Mouse (Mus musculus) heart, embryonic 11.5 days (tissue): ENCODE measurements around the gene St7. TPM values are rescaled to one million over a fixed set of nuclear protein-coding genes. Genes with fewer than 3 reads are reported as not detected.

Experiments
- ATAC-seq: fragments of 200-750 bp; cut with Nextera tagmentation; replicated peaks from 2 replicates; pipeline ENCODE4 v1.8.0; 2017; ENCODE audit warnings: moderate library complexity; ENCODE audit not compliant: insufficient number of reproducible peaks, low FRiP score, low TSS enrichment
- H3K27ac ChIP-seq: fragments of 300-500 bp; sonication (generic); 2 replicates; pipeline ENCODE4 v1.5.1; 2014; ENCODE audit warnings: mild to moderate bottlenecking, low read depth, low read length
- H3K27me3 ChIP-seq: fragments of 300-500 bp; sonication (generic); 2 replicates; pipeline ENCODE4 v1.6.1; 2014; ENCODE audit warnings: mild to moderate bottlenecking, low read length, mixed read lengths; ENCODE audit not compliant: control insufficient read depth, insufficient read depth
- H3K36me3 ChIP-seq: fragments of 300-500 bp; sonication (generic); 2 replicates; pipeline ENCODE4 v1.6.1; 2014; ENCODE audit warnings: mild to moderate bottlenecking, low read length, moderate library complexity, mixed read lengths; ENCODE audit not compliant: control insufficient read depth, insufficient read depth
- H3K4me1 ChIP-seq: fragments of 300-500 bp; sonication (generic); 2 replicates; pipeline ENCODE4 v1.6.1; 2014; ENCODE audit warnings: low read length; ENCODE audit not compliant: control insufficient read depth, insufficient read depth
- H3K4me2 ChIP-seq: fragments of 300-500 bp; sonication (generic); 2 replicates; pipeline ENCODE4 v1.6.1; 2014; ENCODE audit warnings: mild to moderate bottlenecking, moderate library complexity
- H3K4me3 ChIP-seq: fragments of 300-500 bp; sonication (generic); 2 replicates; pipeline ENCODE4 v1.5.1; 2014; ENCODE audit warnings: low read depth, low read length
- H3K9ac ChIP-seq: fragments of 300-500 bp; sonication (generic); 2 replicates; pipeline ENCODE4 v1.6.1; 2014; ENCODE audit warnings: mild to moderate bottlenecking, low read depth, low read length, moderate library complexity
- H3K9me3 ChIP-seq: fragments of 300-500 bp; sonication (generic); replicated peaks from 2 replicates; pipeline ENCODE4 v1.6.1; 2016; ENCODE audit warnings: low read length; ENCODE audit not compliant: control insufficient read depth
- WGBS: fragments of 180-500 bp; shearing (Covaris S2); extraction: QIAGEN DNeasy Blood & Tissue Kit; methylation state at CpG from one replicate; pipeline ENCODE4 v1.1.7; 2014; ENCODE audit not compliant: insufficient replicate concordance; 5-methylcytosine and 5-hydroxymethylcytosine counted together
- polyA plus RNA-seq: library from polyadenylated mRNA; unstranded; fragments of >200 nt; fragmentation: Nextera tagmentation; extraction: Ambion mirVana; gene quantifications from 2 replicates; pipeline ENCODE4 v1.2.1, GENCODE M21; 2014

Gene St7
- polyA plus RNA-seq, 1 experiment from 2014 or later, result 26.9 TPM

DNA sequence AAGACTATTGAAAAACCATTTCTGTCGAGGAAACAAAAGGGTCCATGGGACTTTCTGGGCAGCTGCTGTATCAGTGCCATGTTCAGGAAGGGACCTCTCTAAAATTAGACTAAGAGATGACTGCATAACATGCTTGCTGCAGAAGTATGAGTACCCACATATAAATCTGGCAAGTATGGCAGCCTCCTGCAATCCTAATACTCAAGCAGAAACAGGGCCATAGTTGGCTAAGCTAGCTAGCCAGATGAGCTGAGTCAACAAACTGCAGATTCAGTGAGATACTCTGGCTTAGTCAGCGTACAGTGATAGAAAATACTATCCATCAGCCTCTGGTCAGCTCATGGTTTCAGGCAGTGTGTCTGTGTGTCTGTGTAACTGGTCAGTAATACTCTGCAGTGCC, 22.9 kb upstream of the St7 start:
- H3K27me3 ChIP-seq, result no peaks in the 10 kb centered on the region
- peaks cover 8% of the 10 kb centered on the region; the same call in 1 of the 2 replicates for H3K36me3 ChIP-seq
- H3K9ac ChIP-seq, result no peak overlapping the region
- H3K27ac ChIP-seq, result no peak overlapping the region
- ATAC-seq, result no peak
- H3K4me3 ChIP-seq, result no peak overlapping the region
- H3K4me2 ChIP-seq, result no peak overlapping the region
- H3K4me1 ChIP-seq, result 0 out of 2 replicates have a peak, but pooled peaks cover 2% of the 10 kb centered on the region
- 78% methylated on average over 2 of the region's 2 CpGs for WGBS
- no peaks in the 10 kb centered on the region for H3K9me3 ChIP-seq

- Histone ChIP-seq H3K4me1 (no peaks in the 10 kb centered on the region), H3K4me2 (no peak overlapping the region), H3K9ac (no peak overlapping the region), H3K27ac (no peak overlapping the region), H3K27me3 (no peaks in the 10 kb centered on the region), H3K36me3 (no peaks in the 10 kb centered on the region), H3K9me3 (no peaks in the 10 kb centered on the region), H3K4me3 (no peak overlapping the region)
- peak; percentile 26; the same call in 1 of the 2 replicates for ATAC-seq
- WGBS, result 29% methylated on average over 12 of the region's 12 CpGs
Measured at GRCm38 (mm10) chr6:17675019-17675756, 17.5 kb upstream of the St7 start.

GRCm38 (mm10) chr6:17677008-17677407, 15.7 kb upstream of the St7 start:
- Histone ChIP-seq H3K9ac (no peak overlapping the region), H3K4me1 (no peaks in the 10 kb centered on the region), H3K27me3 (no peaks in the 10 kb centered on the region), H3K27ac (no peak overlapping the region), H3K9me3 (no peaks in the 10 kb centered on the region), H3K4me3 (no peak overlapping the region), H3K36me3 (no peaks in the 10 kb centered on the region), H3K4me2 (no peak overlapping the region)
- 74% methylated on average over 2 of the region's 2 CpGs for whole genome bisulfite sequencing
- no peak for ATAC-seq

DNA sequence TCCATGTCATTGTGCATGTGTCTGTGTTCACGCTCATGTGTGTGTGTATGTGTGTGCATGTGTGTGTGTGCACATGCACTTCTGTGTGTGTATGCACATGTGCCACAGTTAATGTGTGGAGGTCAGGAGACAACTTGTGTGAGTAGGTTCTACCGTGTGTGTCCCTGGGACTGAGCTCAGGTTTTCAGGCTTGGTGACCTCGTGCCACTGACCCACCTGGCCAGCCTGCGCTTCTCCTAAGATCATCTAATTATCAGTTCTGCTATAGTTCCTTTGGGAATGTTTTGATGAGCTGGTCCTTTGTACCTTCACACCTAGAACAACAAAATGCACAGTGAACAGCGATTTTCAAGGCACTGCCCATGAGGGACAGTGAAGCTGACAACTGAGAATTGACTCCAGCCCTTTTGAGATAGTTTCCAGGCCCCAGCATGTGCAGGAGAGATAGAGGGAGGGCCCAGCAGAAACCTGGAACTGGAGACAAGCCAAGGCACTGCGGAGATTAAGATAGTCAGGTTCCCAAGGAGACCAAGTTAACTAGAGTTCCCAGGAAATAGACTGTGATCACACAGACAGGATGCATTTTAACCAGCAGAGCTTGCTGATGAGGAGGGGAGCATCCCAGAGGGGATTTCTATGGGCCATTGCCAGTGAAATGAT, 12.3 kb upstream of the St7 start:
- Histone ChIP-seq H3K4me1 (no peaks in the 10 kb centered on the region), H3K9ac (no peak overlapping the region), H3K27me3 (no peaks in the 10 kb centered on the region), H3K9me3 (no peaks in the 10 kb centered on the region), H3K36me3 (no peaks in the 10 kb centered on the region), H3K4me3 (no peak overlapping the region), H3K4me2 (no peak overlapping the region), H3K27ac (no peak overlapping the region)
- ATAC-seq, result no peak
- 67% methylated on average over 6 of the region's 6 CpGs for whole genome bisulfite sequencing

DNA sequence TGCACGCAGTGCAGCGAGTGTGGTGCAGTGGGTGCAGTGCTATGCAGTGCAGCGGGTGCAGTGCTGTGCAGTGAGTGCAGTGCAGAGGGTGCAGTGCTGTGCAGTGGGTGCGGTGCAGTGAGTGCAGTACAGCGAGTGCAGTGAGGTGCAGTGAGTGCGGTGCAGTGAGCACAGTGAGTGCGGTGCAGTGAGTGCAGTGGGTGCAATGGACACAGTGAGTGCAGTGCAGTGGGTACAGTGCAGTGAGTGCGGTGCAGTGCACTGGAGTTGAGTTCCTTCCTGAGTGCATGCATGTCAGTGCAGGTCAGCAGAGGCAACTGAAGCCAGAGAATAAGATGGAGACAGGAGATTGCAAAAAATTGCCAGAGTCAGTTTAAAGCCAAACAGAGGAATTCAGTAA, 10.9 kb upstream of the St7 start:
- no peaks in the 10 kb centered on the region for H3K36me3 ChIP-seq
- no peak overlapping the region for H3K27ac ChIP-seq
- no peak overlapping the region for H3K9ac ChIP-seq
- no peaks in the 10 kb centered on the region for H3K9me3 ChIP-seq
- no peaks in the 10 kb centered on the region for H3K4me1 ChIP-seq
- no peak overlapping the region for H3K4me3 ChIP-seq
- ATAC-seq, result no peak
- WGBS, result 93% methylated on average over 8 of the region's 8 CpGs
- H3K4me2 ChIP-seq, result no peak overlapping the region
- no peaks in the 10 kb centered on the region for H3K27me3 ChIP-seq

- ATAC-seq, result no peak
- no peak overlapping the region for H3K4me3 ChIP-seq
- no peaks in the 10 kb centered on the region for H3K9me3 ChIP-seq
- no peak overlapping the region for H3K9ac ChIP-seq
- no peak overlapping the region for H3K27ac ChIP-seq
- H3K36me3 ChIP-seq, result no peaks in the 10 kb centered on the region
- WGBS, result 81% methylated on average over 5 of the region's 5 CpGs
- H3K4me2 ChIP-seq, result no peak overlapping the region
- H3K27me3 ChIP-seq, result no peaks in the 10 kb centered on the region
- H3K4me1 ChIP-seq, result no peaks in the 10 kb centered on the region
Measured at GRCm38 (mm10) chr6:17688676-17689075, 4.1 kb upstream of the St7 start.

- no peaks in the 10 kb centered on the region for H3K27me3 ChIP-seq
- no peaks in the 10 kb centered on the region for H3K36me3 ChIP-seq
- peak overlapping the region; percentile 94 for H3K27ac ChIP-seq
- peak overlapping the region; percentile 84 for H3K4me3 ChIP-seq
- peak overlapping the region; percentile 95 for H3K9ac ChIP-seq
- peak overlapping the region; percentile 66 for H3K4me2 ChIP-seq
- peak; percentile 81 for ATAC-seq
- no peaks in the 10 kb centered on the region for H3K9me3 ChIP-seq
- H3K4me1 ChIP-seq, result no peaks in the 10 kb centered on the region
- under 1% methylated on average over 62 of the region's 97 CpGs for WGBS
Measured at GRCm38 (mm10) chr6:17693726-17694549, 1.2 kb downstream of the St7 start.

GRCm38 (mm10) chr6:17694550-17694951, 1.8 kb downstream of the St7 start:
- Histone ChIP-seq H3K27me3 (no peaks in the 10 kb centered on the region), H3K4me1 (no peaks in the 10 kb centered on the region), H3K36me3 (no peaks in the 10 kb centered on the region), H3K9me3 (no peaks in the 10 kb centered on the region), H3K4me2 (peak overlapping the region; percentile 66), H3K9ac (peak overlapping the region; percentile 95), H3K4me3 (peak overlapping the region; percentile 84), H3K27ac (peak overlapping the region; percentile 94)
- peak; percentile 77 for ATAC-seq
- 3% methylated on average over 46 of the region's 46 CpGs for WGBS
